Mouse (Mus musculus) hindbrain, postnatal 0 days (tissue): ENCODE results near the gene Hecw2. TPM values are rescaled to one million over a fixed set of nuclear protein-coding genes. Genes with fewer than 3 reads are reported as not detected.
A peak's percentile ranks its signal among the peaks of the same experiment; 100 is the strongest.

Experiments used
- ATAC-seq: fragments of 200-750 bp; cut with Nextera tagmentation; 2 replicates; pipeline ENCODE4 v1.8.0; 2017; ENCODE audit warnings: mild to moderate bottlenecking, moderate TSS enrichment, moderate library complexity
- DNase-seq: peaks from one replicate; pipeline ENCODE4 v3.0.0-alpha.2; 2015; ENCODE audit warnings: low spot score
- H3K27ac ChIP-seq: fragments of 300-500 bp; sonication (generic); 2 replicates; pipeline ENCODE4 v1.5.1; 2014; ENCODE audit warnings: mild to moderate bottlenecking
- H3K27me3 ChIP-seq: fragments of 300-500 bp; sonication (generic); 2 replicates; pipeline ENCODE4 v1.6.1; 2014; ENCODE audit warnings: low read length, mixed read lengths; ENCODE audit not compliant: insufficient read depth
- H3K36me3 ChIP-seq: fragments of 300-500 bp; sonication (generic); 2 replicates; pipeline ENCODE4 v1.6.1; 2014; ENCODE audit warnings: low read length, mixed read lengths; ENCODE audit not compliant: insufficient read depth
- H3K4me1 ChIP-seq: fragments of 300-500 bp; sonication (generic); 2 replicates; pipeline ENCODE4 v1.6.1; 2014; ENCODE audit warnings: antibody characterized with exemption, low read length, mixed read lengths; ENCODE audit not compliant: insufficient read depth
- H3K4me2 ChIP-seq: fragments of 300-500 bp; sonication (generic); 2 replicates; pipeline ENCODE4 v1.6.1; 2014; ENCODE audit warnings: low read depth, mild to moderate bottlenecking, low read length, moderate library complexity, mixed read lengths
- H3K4me3 ChIP-seq: fragments of 300-500 bp; sonication (generic); 2 replicates; pipeline ENCODE4 v1.5.1; 2014; ENCODE audit warnings: low read length
- H3K9ac ChIP-seq: fragments of 300-500 bp; sonication (generic); replicated peaks from 2 replicates; pipeline ENCODE4 v1.6.1; 2014; ENCODE audit warnings: mild to moderate bottlenecking, low read length, moderate library complexity, mixed read lengths
- H3K9me3 ChIP-seq: fragments of 300-500 bp; sonication (generic); 2 replicates; pipeline ENCODE4 v1.6.1; 2016; ENCODE audit warnings: low read length, mixed read lengths
- CTCF ChIP-seq: IDR thresholded peaks from 2 replicates; pipeline ENCODE4 v1.5.1; 2016; ENCODE audit warnings: antibody characterized with exemption, control low read depth, low read depth
- WGBS: fragments of 180-500 bp; shearing (Covaris S2); extraction: QIAGEN DNeasy Blood & Tissue Kit; methylation state at CpG from one replicate; pipeline ENCODE4 v1.1.7; 2014; 5-methylcytosine and 5-hydroxymethylcytosine counted together
- polyA plus RNA-seq: library from polyadenylated mRNA; unstranded; fragments of >200 nt; fragmentation: Nextera tagmentation; extraction: Ambion mirVana; gene quantifications from 2 replicates; pipeline ENCODE4 v1.2.1, GENCODE M21; 2015
- total RNA-seq: library from RNA; depleted of rRNA; stranded (reverse); fragments of >200 nt; gene quantifications from 2 replicates; pipeline ENCODE4 v1.2.3, GENCODE M21; 2014

The Hecw2 gene
- total and polyA plus RNA-seq, 2 experiments from 2014 or later = 6.3 to 21.1 TPM

GRCm38 (mm10) chr1:53940268-53941017, 254.5 kb downstream of the Hecw2 start:
- H3K27ac ChIP-seq = no peak overlapping the region; the same call in 1 of the 2 replicates
- peak; percentile 73 for ATAC-seq

GRCm38 (mm10) chr1:53939291-53939690, 255.7 kb downstream of the Hecw2 start:
- no peak overlapping the region for H3K27ac ChIP-seq
- no peak for TF ChIP-seq CTCF
- no peaks in the 10 kb centered on the region for H3K9me3 ChIP-seq
- no peak overlapping the region for H3K4me3 ChIP-seq
- no peak for ATAC-seq
- no peak overlapping the region for H3K4me2 ChIP-seq
- H3K9ac ChIP-seq = no peak overlapping the region
- WGBS = 72% methylated on average over 4 of the region's 4 CpGs
- DNase-seq = no peak
- no peaks in the 10 kb centered on the region for H3K36me3 ChIP-seq
- H3K4me1 ChIP-seq = no peaks in the 10 kb centered on the region
- H3K27me3 ChIP-seq = no peaks in the 10 kb centered on the region

More at GRCm38 (mm10) chr1:53940268-53941017, 254.5 kb downstream of the Hecw2 start:
- WGBS = 23% methylated on average over 13 of the region's 13 CpGs
- Histone ChIP-seq H3K4me2 (peak overlapping the region; percentile 34), H3K4me1 (no peaks in the 10 kb centered on the region), H3K9ac (no peak overlapping the region; the same call in 1 of the 2 replicates), H3K4me3 (no peak overlapping the region), H3K9me3 (no peaks in the 10 kb centered on the region), H3K36me3 (no peaks in the 10 kb centered on the region), H3K27me3 (no peaks in the 10 kb centered on the region)
- DNase-seq = peak; percentile 17
- TF ChIP-seq CTCF = no peak

- 58% methylated on average over 2 of the region's 2 CpGs for WGBS
- H3K27ac ChIP-seq = no peak overlapping the region
- ATAC-seq = no peak
- no peak overlapping the region for H3K9ac ChIP-seq
- no peaks in the 10 kb centered on the region for H3K9me3 ChIP-seq
- DNase-seq = no peak
- no peak for TF ChIP-seq CTCF
- H3K36me3 ChIP-seq = no peaks in the 10 kb centered on the region
- no peak overlapping the region for H3K4me2 ChIP-seq
- H3K4me1 ChIP-seq = no peaks in the 10 kb centered on the region
- H3K27me3 ChIP-seq = no peaks in the 10 kb centered on the region
- H3K4me3 ChIP-seq = no peak overlapping the region
Observed at GRCm38 (mm10) chr1:53933308-53933707, 261.7 kb downstream of the Hecw2 start.

GRCm38 (mm10) chr1:53931314-53931713, 263.7 kb downstream of the Hecw2 start:
- no peak for TF ChIP-seq CTCF
- Histone ChIP-seq H3K27me3 (no peaks in the 10 kb centered on the region), H3K4me1 (no peaks in the 10 kb centered on the region), H3K4me2 (no peak overlapping the region), H3K4me3 (no peak overlapping the region), H3K9ac (no peak overlapping the region), H3K9me3 (no peaks in the 10 kb centered on the region), H3K27ac (no peak overlapping the region), H3K36me3 (no peaks in the 10 kb centered on the region)
- 66% methylated on average over 3 of the region's 3 CpGs for WGBS
- ATAC-seq (no peak), DNase-seq (no peak)

GRCm38 (mm10) chr1:53927605-53928004, 267.4 kb downstream of the Hecw2 start:
- peak; percentile 38; the same call in 1 of the 2 replicates for ATAC-seq
- no peak overlapping the region for H3K27ac ChIP-seq
- no peak overlapping the region for H3K9ac ChIP-seq
- H3K27me3 ChIP-seq = no peaks in the 10 kb centered on the region
- DNase-seq = peak; percentile 59
- H3K36me3 ChIP-seq = no peaks in the 10 kb centered on the region
- H3K4me1 ChIP-seq = no peaks in the 10 kb centered on the region
- no peak overlapping the region for H3K4me2 ChIP-seq
- WGBS = 29% methylated on average over 4 of the region's 4 CpGs
- peak; percentile 68 for TF ChIP-seq CTCF
- no peak overlapping the region for H3K4me3 ChIP-seq
- no peaks in the 10 kb centered on the region for H3K9me3 ChIP-seq

GRCm38 (mm10) chr1:53925149-53925901, 269.6 kb downstream of the Hecw2 start:
- Histone ChIP-seq H3K36me3 (no peaks in the 10 kb centered on the region), H3K27ac (no peak overlapping the region), H3K4me3 (no peak overlapping the region), H3K4me1 (no peaks in the 10 kb centered on the region), H3K9ac (no peak overlapping the region), H3K27me3 (no peaks in the 10 kb centered on the region), H3K9me3 (no peaks in the 10 kb centered on the region), H3K4me2 (no peak overlapping the region)
- 49% methylated on average over 18 of the region's 18 CpGs for WGBS
- DNase-seq = no peak
- no peak for TF ChIP-seq CTCF
- ATAC-seq = peak; percentile 58; the same call in 1 of the 2 replicates
